Mouse (Mus musculus) hindbrain, embryonic 11.5 days (tissue): ENCODE measurements around the gene Gm5294. TPM values are rescaled to one million over a fixed set of nuclear protein-coding genes. Genes with fewer than 3 reads are reported as not detected.

Experiments used
- ATAC-seq: fragments of 200-750 bp; cut with Nextera tagmentation; 2 replicates; pipeline ENCODE4 v1.8.0; 2017; ENCODE audit warnings: mild to moderate bottlenecking, moderate TSS enrichment, moderate library complexity; ENCODE audit not compliant: low FRiP score
- DNase-seq: peaks from one replicate; pipeline ENCODE4 v3.0.0-alpha.2; 2015; ENCODE audit warnings: low spot score
- H3K27ac ChIP-seq: fragments of 300-500 bp; sonication (generic); 2 replicates; pipeline ENCODE4 v1.5.1; 2014; ENCODE audit warnings: mild to moderate bottlenecking, low read depth, low read length
- H3K27me3 ChIP-seq: fragments of 300-500 bp; sonication (generic); 2 replicates; pipeline ENCODE4 v1.6.1; 2014; ENCODE audit warnings: mild to moderate bottlenecking, low read length, moderate library complexity, mixed read lengths; ENCODE audit not compliant: control insufficient read depth, insufficient read depth
- H3K36me3 ChIP-seq: fragments of 300-500 bp; sonication (generic); 2 replicates; pipeline ENCODE4 v1.6.1; 2014; ENCODE audit warnings: mild to moderate bottlenecking, low read length, moderate library complexity, mixed read lengths; ENCODE audit not compliant: control insufficient read depth, insufficient read depth
- H3K4me1 ChIP-seq: fragments of 300-500 bp; sonication (generic); replicated peaks from 2 replicates; pipeline ENCODE4 v1.6.1; 2014; ENCODE audit warnings: low read length, mixed read lengths; ENCODE audit not compliant: control insufficient read depth, insufficient read depth
- H3K4me2 ChIP-seq: fragments of 300-500 bp; sonication (generic); replicated peaks from 2 replicates; pipeline ENCODE4 v1.6.1; 2014; ENCODE audit warnings: mild to moderate bottlenecking, low read depth, low read length
- H3K4me3 ChIP-seq: fragments of 300-500 bp; sonication (generic); 2 replicates; pipeline ENCODE4 v1.5.1; 2014; ENCODE audit warnings: low read depth, low read length
- H3K9ac ChIP-seq: fragments of 300-500 bp; sonication (generic); 2 replicates; pipeline ENCODE4 v1.6.1; 2014; ENCODE audit warnings: low read depth, low read length
- H3K9me3 ChIP-seq: fragments of 300-500 bp; sonication (generic); 2 replicates; pipeline ENCODE4 v1.6.1; 2016; ENCODE audit warnings: low read length; ENCODE audit not compliant: control insufficient read depth
- WGBS: fragments of 180-500 bp; shearing (Covaris S2); extraction: QIAGEN DNeasy Blood & Tissue Kit; methylation state at CpG from one replicate; pipeline ENCODE4 v1.1.7; 2014; 5-methylcytosine and 5-hydroxymethylcytosine counted together
- polyA plus RNA-seq: library from polyadenylated mRNA; unstranded; fragments of >200 nt; fragmentation: Nextera tagmentation; extraction: Ambion mirVana; gene quantifications from 2 replicates; pipeline ENCODE4 v1.2.1, GENCODE M21; 2014

The Gm5294 gene
- polyA plus RNA-seq: 0.40 TPM in 1 of 2 replicates, not detected in the other

DNA sequence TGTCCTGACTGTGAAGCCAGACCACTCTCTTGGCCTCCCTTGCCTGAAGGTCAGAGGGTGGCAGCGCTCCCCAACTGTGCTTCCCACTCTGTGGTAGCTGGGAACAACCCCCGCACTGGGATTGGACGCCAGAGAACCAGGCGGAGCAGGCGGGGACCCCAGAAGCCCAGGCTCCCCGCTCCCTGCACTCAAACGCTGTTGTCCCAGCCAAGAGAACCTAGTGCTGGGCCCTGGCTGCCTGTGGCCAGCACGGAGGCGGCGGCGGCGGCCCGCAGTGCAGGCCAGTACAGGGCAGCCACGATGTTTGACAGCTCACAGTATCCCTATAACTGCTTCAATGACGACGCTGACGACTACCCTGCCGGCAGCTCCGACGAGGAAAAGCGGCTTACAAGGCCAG is at the start of gene Gm5294:
TSS of gene Gm5294 (plus strand) at position 301 of the 400 bp plus-strand sequence.
- WGBS: 4% methylated on average over 21 of the region's 21 CpGs
- H3K4me2 ChIP-seq: peak within 1 kb of the TSS; percentile 32; the same call in 1 of the 2 replicates
- H3K9ac ChIP-seq: no peak within 1 kb of the TSS
- no peak for DNase-seq
- no peaks in the 10 kb centered on the region for H3K36me3 ChIP-seq
- H3K9me3 ChIP-seq: no peaks in the 10 kb centered on the region
- peak within 1 kb of the TSS; percentile 23 for H3K4me3 ChIP-seq
- H3K27ac ChIP-seq: no peak within 1 kb of the TSS
- peaks cover 45% of the 10 kb centered on the region for H3K27me3 ChIP-seq
- no peak for ATAC-seq
- peaks cover 6% of the 10 kb centered on the region; the same call in 1 of the 2 replicates for H3K4me1 ChIP-seq

DNA sequence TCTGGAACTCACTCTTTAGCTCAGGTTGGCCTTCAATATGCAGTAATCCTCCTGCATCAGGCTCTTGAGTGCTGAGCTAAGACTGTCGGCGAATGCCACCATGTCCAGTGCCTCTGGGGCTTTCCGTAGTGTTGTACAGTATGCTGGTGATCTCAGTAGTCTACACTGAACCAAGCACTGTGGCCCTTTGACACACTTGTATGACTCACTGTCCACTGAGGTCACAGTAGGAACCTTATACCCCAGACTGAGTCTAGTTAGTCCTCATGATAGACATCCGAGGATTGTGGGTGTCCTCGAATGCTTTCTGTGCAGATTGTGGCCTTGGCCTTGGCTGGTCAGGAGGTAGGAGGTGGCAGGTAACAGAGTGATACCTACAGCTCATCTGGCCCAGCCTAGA is 44.8 kb upstream of the Gm5294 start:
- no peaks in the 10 kb centered on the region for H3K36me3 ChIP-seq
- H3K4me1 ChIP-seq: peaks cover 2% of the 10 kb centered on the region; the same call in 1 of the 2 replicates
- 94% methylated on average over 5 of the region's 5 CpGs for WGBS
- H3K27me3 ChIP-seq: no peaks in the 10 kb centered on the region
- no peaks in the 10 kb centered on the region for H3K9me3 ChIP-seq
- DNase-seq: no peak
- no peak overlapping the region for H3K9ac ChIP-seq
- H3K27ac ChIP-seq: no peak overlapping the region
- no peak for ATAC-seq
- no peak overlapping the region for H3K4me2 ChIP-seq
- no peak overlapping the region for H3K4me3 ChIP-seq

DNA sequence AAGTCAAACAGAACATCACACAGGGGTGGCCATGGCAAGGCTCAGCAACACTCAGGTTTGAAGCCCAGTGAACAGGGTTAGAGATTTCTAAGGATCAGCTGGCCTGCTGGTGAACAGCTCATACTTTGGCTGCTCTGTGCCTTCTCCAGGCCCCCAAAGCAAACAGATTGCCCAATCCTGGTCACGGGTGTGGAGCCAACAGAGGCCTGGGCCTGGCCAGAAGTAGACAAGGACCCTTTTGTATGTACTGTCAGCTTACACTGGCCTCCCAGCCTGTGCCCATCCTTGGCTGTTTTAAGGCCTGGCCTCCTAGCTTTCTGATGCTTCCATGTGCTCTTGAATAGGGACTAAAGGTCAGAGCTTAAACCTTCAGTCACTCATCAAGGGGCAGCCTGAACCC is 43.5 kb upstream of the Gm5294 start:
- DNase-seq (no peak), ATAC-seq (no peak)
- H3K27me3 ChIP-seq: no peaks in the 10 kb centered on the region
- no peak overlapping the region for H3K9ac ChIP-seq
- no peak overlapping the region for H3K4me3 ChIP-seq
- H3K4me1 ChIP-seq: peaks cover 2% of the 10 kb centered on the region; the same call in 1 of the 2 replicates
- WGBS: 67% methylated on average over 1 of the region's 1 CpGs
- no peaks in the 10 kb centered on the region for H3K9me3 ChIP-seq
- no peak overlapping the region for H3K4me2 ChIP-seq
- H3K36me3 ChIP-seq: no peaks in the 10 kb centered on the region
- no peak overlapping the region for H3K27ac ChIP-seq

DNA sequence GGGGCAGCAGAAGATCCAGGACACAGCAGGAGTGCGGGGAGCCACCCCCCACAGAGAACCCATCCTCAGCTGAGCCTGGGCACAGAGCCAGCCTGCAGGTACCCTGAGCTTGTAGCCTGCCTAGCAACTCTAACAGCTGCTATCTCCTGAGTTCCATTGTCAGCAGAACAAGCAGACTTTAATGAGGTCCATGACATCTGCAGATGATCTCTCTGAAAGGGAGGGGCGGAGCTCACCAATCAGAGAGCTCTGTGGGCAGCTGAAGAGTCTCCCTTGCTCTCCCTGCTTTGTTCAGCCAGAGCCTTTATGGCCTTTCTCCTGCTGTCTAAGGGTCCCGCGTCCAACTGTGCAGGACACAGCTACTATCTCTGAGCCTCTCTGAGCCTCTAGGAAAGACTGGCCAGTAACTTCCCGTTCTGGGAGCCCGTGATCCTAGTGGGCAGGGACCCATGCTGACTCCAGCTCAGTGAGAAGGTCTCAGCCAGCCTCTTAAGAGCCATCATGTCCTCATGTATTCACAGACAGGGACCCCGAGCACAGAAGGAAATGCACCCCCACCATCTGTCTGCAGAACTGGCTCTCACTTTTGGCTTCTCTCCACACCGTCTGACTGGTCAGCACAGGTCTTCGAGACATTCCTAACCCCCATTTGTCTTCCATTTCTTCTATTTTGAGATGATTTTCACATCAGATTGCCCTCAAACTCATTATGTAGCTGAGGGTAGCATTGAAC is 41.0 kb upstream of the Gm5294 start:
- Histone ChIP-seq H3K27ac (peak overlapping the region; percentile 81), H3K9ac (no peak overlapping the region), H3K4me2 (no peak overlapping the region), H3K4me1 (peaks cover 2% of the 10 kb centered on the region; the same call in 1 of the 2 replicates), H3K4me3 (no peak overlapping the region), H3K36me3 (no peaks in the 10 kb centered on the region), H3K9me3 (no peaks in the 10 kb centered on the region), H3K27me3 (no peaks in the 10 kb centered on the region)
- DNase-seq: peak; percentile 69
- 43% methylated on average over 9 of the region's 9 CpGs for WGBS
- peak; percentile 85 for ATAC-seq

DNA sequence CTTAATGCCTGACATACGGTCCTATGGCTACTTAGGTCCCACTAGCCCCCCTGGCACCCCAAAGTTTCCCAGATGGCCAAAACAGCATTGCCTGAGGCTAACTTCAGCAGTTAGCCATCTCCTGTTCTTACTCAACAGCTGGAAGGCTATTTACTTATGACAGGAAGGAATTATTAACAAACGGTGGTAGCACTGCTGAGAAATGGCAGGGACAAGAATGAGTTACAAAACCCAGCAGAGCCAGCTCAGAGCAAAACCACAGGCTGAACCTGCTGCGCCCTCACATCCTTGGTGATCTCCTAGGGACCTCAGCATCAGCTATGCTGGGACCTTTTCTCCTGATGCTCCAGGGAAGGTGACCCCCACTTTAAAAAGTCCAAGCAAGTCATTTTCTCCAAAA is 40.2 kb upstream of the Gm5294 start:
- WGBS: 79% methylated on average over 3 of the region's 3 CpGs
- Histone ChIP-seq H3K9me3 (no peaks in the 10 kb centered on the region), H3K4me2 (no peak overlapping the region), H3K27me3 (no peaks in the 10 kb centered on the region), H3K4me3 (no peak overlapping the region), H3K9ac (no peak overlapping the region), H3K27ac (no peak overlapping the region), H3K4me1 (peaks cover 2% of the 10 kb centered on the region; the same call in 1 of the 2 replicates), H3K36me3 (no peaks in the 10 kb centered on the region)
- no peak for ATAC-seq
- no peak for DNase-seq

DNA sequence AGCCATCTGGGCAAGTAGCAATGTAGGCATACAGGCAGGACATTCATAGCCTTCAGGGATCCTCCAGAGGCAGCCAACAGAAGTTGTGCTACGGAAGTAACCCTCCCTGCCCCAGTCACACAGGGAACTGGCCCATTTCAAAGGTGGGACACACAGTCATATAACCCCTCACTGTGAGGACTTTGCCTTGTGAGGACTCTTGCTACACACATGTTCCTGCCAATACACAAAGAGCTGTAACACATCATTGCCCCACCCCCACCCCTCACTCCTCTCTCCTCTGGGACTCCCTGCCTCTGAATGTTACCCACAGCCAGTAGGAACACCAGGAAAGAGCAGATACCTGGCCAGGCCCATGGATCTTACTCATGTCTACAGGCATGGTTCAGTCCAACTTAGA is 37.2 kb upstream of the Gm5294 start:
- ATAC-seq: no peak
- no peak overlapping the region for H3K4me2 ChIP-seq
- H3K27ac ChIP-seq: no peak overlapping the region
- DNase-seq: no peak
- 85% methylated on average over 1 of the region's 1 CpGs for WGBS
- H3K9me3 ChIP-seq: no peaks in the 10 kb centered on the region
- H3K9ac ChIP-seq: no peak overlapping the region
- peaks cover 2% of the 10 kb centered on the region; the same call in 1 of the 2 replicates for H3K4me1 ChIP-seq
- no peaks in the 10 kb centered on the region for H3K36me3 ChIP-seq
- H3K4me3 ChIP-seq: no peak overlapping the region
- no peaks in the 10 kb centered on the region for H3K27me3 ChIP-seq

DNA sequence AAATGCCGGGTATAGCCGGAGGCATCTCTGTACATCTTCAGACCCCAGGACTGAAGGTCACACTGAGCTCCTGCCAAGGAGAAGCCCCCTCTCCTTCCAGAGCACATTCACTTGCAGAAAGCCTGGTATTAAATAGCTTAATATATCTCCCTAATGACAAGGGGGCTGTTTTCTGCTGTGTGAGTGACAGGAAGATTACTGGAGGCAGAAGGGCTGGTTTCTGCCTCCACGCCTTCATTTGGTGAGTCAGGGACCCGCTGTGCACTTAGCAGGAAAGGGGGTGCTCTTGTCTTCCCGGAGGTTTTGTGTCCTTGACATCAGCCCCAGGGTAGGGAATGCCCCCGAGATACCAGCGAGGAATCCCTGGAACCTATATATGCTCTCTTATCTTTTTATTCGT is 36.7 kb upstream of the Gm5294 start:
- DNase-seq: no peak
- H3K27ac ChIP-seq: no peak overlapping the region
- H3K4me3 ChIP-seq: no peak overlapping the region
- WGBS: 85% methylated on average over 8 of the region's 8 CpGs
- H3K27me3 ChIP-seq: no peaks in the 10 kb centered on the region
- H3K4me2 ChIP-seq: no peak overlapping the region
- no peaks in the 10 kb centered on the region for H3K36me3 ChIP-seq
- H3K9ac ChIP-seq: no peak overlapping the region
- H3K9me3 ChIP-seq: no peaks in the 10 kb centered on the region
- H3K4me1 ChIP-seq: peaks cover 2% of the 10 kb centered on the region; the same call in 1 of the 2 replicates
- no peak for ATAC-seq

DNA sequence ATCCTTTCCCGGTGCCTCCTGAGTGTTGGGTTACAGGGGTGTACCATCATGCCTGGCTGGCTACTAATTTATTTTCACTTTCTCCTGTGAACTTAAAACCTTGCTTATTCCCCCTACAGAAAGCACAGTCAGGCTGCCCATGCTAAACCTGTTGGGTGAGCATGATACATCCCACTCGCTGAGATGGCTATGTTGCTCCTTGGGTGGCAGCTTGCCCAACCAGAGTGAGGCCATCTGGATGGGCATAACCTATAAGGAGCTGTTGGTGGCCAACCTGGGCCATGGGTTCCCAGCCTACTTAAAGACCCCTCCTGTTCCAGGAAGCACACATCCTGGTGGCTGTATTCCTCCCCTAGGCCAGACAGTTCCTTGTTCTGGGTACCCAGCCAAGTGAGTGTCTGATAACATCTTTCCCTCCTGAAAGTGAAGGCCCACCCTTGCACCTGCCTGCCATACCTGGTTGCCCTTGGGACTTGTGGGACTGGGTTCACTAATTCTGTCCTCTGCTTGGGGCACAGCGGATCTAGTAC is 33.8 kb upstream of the Gm5294 start:
- no peak overlapping the region for H3K9ac ChIP-seq
- no peak overlapping the region for H3K27ac ChIP-seq
- H3K36me3 ChIP-seq: no peaks in the 10 kb centered on the region
- H3K4me1 ChIP-seq: no peaks in the 10 kb centered on the region
- H3K4me3 ChIP-seq: no peak overlapping the region
- no peaks in the 10 kb centered on the region for H3K9me3 ChIP-seq
- H3K27me3 ChIP-seq: no peaks in the 10 kb centered on the region
- no peak overlapping the region for H3K4me2 ChIP-seq
- no peak for DNase-seq
- 89% methylated on average over 3 of the region's 3 CpGs for WGBS
- no peak for ATAC-seq

DNA sequence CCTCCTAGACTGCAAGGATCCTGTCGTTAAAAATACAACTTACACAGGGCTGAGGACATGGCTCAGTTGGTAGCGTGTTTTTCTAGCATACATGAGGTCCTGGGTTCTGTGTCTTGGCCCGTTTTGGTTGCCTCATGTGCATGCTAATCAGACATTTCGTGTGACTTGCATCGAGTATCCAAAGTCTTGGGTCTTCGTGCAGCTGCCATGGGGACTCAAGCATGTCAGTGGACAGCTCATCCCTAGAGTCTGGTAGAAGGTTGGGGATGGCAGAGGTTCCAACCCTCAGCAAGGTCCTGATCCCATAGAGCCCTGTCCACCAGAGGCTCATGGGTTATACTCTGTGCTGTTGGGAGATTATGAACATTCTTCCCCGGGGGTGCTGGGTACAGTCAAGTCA is 32.2 kb upstream of the Gm5294 start:
- Histone ChIP-seq H3K36me3 (0 out of 2 replicates have a peak, but pooled peaks cover 3% of the 10 kb centered on the region), H3K4me3 (no peak overlapping the region), H3K4me1 (no peaks in the 10 kb centered on the region), H3K9ac (no peak overlapping the region), H3K27me3 (no peaks in the 10 kb centered on the region), H3K9me3 (no peaks in the 10 kb centered on the region), H3K27ac (no peak overlapping the region), H3K4me2 (no peak overlapping the region)
- DNase-seq (no peak), ATAC-seq (no peak)
- WGBS: 84% methylated on average over 7 of the region's 7 CpGs
